Mouse (Mus musculus) fat pad, adult 2 months (tissue): ENCODE results near the gene Msrb2.
A peak's percentile ranks its signal among the peaks of the same experiment; 100 is the strongest.

Experiments
- DNase-seq: peaks from one replicate; pipeline ENCODE4 v3.0.0-alpha.2; 2011; ENCODE audit warnings: low read depth, low spot score; ENCODE audit errors: extremely low read depth

Gene Msrb2

DNA sequence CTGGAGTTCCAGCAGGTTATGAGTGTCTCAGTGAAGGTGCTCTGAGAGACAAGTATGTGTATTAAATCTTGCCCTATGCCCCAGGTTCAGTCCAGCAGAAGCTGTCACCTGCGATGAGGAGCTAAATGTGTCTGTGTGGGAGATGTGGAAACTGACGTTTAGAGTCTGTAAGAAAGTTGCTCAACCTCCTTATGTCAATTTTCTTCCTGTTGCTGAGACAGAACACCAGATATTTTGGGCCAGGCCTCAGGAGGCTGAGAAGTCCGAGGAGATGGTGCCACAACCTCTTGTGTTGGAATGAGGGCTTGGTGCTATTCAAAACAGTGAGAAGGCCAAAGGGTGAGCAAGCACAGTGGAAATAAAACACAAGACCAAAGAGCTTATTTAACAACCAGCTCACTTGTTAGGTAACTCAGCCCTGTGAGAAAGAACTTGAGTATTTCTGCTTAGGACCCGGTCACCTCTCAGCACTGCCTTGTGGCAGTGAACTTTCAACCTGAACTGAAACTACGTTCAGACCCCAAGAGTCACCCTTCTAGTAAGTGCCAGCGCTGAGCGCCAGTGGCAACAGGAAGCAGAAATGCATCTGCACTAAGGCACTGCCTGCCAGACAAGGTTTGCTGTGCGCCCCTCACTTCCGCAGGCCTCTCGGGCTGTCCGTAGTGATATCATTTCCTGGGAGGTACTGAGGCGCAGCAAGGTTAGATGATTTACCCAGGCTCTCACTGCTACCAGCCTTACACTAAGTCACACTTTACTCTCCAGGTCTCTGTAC lies 17.3 kb downstream of the Msrb2 start:
- no peak for DNase-seq

GRCm38 (mm10) chr2:19390411-19391143 lies 19.3 kb downstream of the Msrb2 start:
- DNase-seq: no peak

DNA sequence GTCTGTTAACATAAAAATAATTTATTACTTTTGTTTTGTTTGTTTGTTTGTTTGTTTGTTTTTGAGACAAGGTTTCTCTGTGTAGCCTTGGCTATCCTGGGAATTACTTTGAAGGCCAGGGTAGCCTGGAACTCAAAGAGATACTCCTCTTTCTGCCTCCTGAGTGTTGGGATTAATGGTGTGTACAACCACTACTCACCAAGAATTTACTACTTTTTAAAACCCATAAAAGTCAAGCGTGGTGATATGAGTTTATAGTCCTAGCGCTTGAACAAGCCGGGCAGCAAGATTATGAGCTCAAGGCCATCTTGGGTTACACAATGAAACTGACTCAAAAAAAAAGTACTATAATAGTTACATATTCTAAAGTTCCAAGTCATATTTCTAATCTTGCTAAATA lies 20.4 kb downstream of the Msrb2 start:
- DNase-seq: no peak

- DNase-seq: no peak
These were observed 21.6 kb downstream of the Msrb2 start for GRCm38 (mm10) chr2:19392793-19393192.

- no peak for DNase-seq
These were observed 34.2 kb downstream of the Msrb2 start for GRCm38 (mm10) chr2:19405409-19405808.

DNA sequence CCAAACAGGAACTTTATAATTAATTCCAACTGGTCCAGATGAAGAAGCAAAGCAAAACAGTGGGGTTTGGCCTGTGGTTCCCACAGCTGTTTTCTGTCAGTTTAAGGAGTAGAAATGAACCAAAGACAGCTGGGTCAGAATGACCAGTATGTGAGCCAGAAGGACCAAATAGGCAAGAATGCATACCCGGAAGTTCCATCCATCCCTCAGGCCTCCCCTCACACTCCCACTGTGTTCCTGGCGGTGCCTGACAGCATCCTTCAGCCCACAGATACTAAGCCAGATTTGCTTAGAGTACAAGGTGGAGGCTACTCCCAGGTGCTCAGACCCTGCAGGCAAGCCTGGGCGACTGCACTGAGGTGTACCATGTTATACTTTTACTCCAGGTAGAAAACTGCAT lies 35.3 kb downstream of the Msrb2 start:
- no peak for DNase-seq

- DNase-seq: no peak
These were observed 43.2 kb downstream of the Msrb2 start for GRCm38 (mm10) chr2:19414222-19414965.

- peak; percentile 13 for DNase-seq
These were observed 43.9 kb downstream of the Msrb2 start for GRCm38 (mm10) chr2:19415063-19415521.

GRCm38 (mm10) chr2:19416066-19416465 lies 44.8 kb downstream of the Msrb2 start:
- DNase-seq: no peak

DNA sequence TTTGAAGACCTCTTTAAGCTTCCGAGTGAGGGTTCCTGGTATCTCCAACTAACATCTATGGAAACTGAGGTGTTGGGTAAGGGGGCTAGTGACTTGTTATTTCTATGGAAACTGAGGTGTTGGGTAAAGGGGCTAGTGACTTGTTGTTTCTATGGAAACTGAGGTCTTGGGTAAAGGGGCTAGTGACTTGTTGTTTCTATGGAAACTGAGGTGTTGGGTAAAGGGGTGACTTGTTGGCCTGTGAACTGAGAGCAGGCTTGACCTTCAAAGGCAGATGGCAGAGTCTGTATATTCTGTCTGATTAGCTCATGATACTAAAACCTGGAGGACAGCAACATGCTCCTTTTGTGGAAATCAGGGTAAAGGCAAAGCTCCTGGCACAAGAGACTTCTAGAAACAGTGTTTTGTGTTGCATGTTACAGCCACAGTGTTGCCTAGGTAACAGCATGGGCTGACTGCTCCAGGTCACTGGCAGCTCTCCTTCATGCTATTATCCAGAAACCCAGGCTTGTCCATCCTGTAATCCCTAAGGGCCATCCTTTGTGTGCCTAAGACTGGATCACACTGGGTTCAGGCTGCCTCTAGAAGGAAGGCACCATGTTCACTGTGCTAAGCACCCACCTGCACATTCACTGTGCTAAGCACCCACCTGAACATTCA lies 48.6 kb downstream of the Msrb2 start:
- no peak for DNase-seq

DNA sequence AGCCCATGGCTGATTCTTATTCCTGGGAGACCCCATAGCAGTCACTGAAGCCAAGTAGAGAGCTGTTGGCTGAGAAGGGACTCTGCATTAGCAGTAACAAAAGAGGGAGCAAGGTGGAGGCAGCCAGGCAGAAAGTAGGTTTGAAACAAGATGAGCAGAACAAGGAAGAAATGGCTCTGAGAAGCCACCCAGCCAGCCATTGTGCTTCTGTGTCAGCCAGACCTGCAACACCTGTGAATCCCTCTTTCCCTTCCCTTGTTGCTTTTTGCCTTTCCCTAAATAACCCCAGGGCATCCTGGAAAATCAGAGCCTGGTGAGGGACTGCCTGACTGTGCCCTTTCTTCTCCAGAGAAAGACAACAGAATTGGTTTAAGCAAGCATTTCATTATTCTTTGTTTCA lies 51.0 kb downstream of the Msrb2 start:
- DNase-seq: no peak

DNA sequence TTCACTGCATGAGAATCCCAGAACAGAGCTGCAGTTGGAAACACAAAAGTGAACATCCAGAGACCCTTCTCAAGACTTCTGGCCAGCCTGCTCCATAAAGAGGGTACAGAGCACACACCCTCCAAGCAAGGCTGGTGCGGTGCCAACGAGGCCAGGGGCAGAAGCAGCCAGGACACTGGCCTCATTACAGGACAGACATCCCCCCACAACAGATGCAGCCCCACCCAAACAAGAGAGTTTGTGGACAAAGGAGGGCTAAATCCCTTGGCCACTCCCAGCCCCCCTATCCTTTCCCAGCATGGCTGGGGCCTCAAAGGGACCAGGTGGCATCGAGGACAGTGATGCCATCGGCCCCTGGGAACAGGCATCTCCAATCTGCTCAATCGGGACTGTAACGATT lies 51.8 kb downstream of the Msrb2 start:
- DNase-seq: no peak

DNA sequence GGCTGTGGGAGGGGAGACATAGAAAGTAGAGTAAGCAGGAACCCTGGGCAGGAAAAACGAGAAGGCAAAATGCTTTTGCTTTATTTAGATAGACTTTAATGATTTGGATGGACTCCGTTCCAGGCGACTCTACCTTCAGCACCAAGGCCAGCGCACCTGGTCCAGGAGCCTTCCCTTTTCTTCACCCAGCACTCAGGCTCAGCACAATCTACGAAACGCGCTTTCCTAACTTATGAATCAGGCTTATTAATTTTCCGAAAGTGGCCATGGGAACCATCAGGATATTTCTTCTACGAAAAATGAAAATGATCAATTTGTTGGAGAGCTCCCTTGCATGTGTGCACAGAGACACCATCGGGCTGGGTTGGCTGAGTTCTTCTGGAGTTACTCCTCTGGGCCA lies 57.8 kb downstream of the Msrb2 start:
- DNase-seq: no peak

DNA sequence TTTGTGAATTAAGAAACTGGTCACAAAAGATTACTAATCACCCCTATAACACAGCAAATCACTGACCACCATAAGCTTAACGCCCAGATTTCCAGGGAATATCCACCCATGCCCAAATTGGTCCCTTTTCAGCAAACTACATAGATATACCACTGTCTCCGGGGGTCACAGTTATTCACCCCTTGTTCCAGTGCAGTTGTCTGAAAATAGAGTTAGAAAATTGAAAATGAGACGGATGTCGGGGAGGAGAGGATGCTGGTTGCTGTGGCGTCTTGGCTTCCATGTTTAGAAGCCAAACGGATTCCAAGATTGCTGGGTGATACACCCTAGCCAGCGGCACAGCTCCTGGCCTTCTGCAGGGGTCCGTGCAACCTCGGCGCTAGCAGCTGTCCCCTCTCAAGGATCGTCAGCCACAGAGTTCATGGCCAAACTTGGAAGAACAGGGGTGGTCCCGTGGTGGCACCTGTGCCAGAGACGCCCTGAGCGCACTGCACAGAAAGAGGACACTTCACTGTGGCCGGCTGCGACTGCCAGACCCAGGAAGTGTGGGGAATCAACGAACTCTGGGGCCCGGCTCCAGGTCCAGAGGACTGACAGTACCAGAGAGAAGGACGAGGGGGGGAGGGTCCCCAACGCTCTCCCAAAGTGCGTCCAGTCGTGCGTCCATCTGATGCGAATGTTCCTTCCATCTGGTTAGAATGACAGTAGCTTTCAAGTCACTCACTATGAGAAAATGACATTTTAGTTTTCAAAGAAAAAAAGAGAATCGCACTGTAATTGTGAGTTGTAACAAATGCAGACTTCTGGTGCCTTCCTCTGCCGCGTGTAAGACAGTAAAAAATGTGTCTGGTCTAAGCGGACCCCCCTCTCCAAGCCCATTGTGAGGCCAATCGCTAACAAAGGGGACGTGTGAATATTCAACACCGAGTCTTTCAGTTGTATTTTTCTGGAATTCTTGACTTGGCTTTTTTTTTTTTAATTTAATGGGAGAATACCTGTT lies 58.8 kb downstream of the Msrb2 start:
- DNase-seq: no peak

DNA sequence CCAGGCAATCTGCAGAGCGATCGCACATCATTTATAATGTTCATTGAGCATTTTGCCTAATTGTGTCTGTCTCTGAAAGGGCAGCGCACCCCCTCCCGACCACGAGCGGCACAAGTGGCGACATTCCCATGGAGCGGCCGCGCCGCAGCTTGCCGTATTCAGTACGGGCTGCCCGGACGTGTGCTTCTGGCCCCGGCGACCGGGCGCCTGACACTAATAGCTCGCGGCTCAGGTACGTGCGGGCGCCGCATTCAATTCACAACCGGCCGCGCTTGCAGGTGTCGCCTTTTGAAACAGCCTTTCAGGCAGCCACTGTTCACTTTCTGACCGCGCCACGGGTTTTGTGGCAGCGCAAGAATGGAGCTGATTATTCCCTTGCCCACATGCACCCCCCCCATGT lies 59.5 kb downstream of the Msrb2 start:
- DNase-seq: no peak

DNA sequence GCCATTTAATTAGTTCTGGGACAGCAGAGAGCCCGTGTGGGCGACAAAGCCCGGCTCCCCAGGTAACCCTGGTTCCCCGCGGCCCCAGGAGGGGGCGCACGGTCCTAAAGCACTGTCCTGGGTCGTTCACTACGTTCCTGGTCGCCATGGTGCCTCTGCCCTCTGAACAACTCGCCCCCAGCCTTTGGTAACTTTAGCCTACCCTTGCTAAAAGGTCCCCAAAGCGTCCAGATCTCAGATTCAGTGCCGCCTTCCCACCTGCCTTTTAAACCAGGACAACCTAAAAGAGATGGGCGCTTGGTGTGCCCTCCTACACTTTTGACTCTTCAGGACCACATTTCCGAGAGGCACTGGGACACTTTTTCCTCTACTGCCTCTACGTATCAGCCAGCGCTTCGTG lies 59.9 kb downstream of the Msrb2 start:
- no peak for DNase-seq

GRCm38 (mm10) chr2:19431614-19432323 lies 60.5 kb downstream of the Msrb2 start:
- no peak for DNase-seq

DNA sequence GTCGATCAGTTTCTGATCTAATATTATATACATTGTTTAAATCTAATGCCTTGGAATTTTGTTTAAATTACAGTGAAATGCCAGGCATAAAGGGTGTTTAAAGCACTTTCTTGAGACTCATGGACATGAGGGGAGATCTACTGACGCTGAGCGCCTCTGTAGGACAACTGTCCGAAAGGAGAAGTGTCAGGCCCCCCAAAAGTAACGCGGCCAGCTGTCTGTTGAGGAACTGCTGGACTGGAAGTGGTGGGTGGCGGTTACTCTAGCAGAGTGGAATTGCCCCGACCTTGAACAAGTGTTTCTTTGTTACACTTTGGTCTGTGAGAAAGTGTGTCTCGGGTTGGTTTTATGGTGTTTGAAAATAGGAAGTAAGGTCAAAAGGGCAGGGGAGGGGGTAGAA lies 73.1 kb downstream of the Msrb2 start:
- no peak for DNase-seq
